Mouse (Mus musculus) intestine, embryonic 14.5 days (tissue): ENCODE measurements around the gene Astn2. TPM values are rescaled to one million over a fixed set of nuclear protein-coding genes. Genes with fewer than 3 reads are reported as not detected.

Experiments used
- ATAC-seq: fragments of 200-750 bp; cut with Nextera tagmentation; replicated peaks from 2 replicates; pipeline ENCODE4 v1.8.0; 2017; ENCODE audit warnings: low read depth, moderate number of reproducible peaks, moderate TSS enrichment, moderate library complexity; ENCODE audit not compliant: low FRiP score, low TSS enrichment
- DNase-seq: peaks from one replicate; pipeline ENCODE4 v3.0.0-alpha.2; 2018; ENCODE audit warnings: low spot score
- H3K27ac ChIP-seq: fragments of 300-500 bp; sonication (generic); 2 replicates; pipeline ENCODE4 v1.5.1; 2014; ENCODE audit warnings: low read depth, mild to moderate bottlenecking, control low read depth
- H3K27me3 ChIP-seq: fragments of 300-500 bp; sonication (generic); replicated peaks from 2 replicates; pipeline ENCODE4 v1.6.1; 2014; ENCODE audit warnings: low read length, control low read depth; ENCODE audit not compliant: control insufficient read depth, insufficient read depth
- H3K36me3 ChIP-seq: fragments of 300-500 bp; sonication (generic); 2 replicates; pipeline ENCODE4 v1.6.1; 2014; ENCODE audit warnings: low read length, control low read depth; ENCODE audit not compliant: control insufficient read depth, insufficient read depth
- H3K4me1 ChIP-seq: fragments of 300-500 bp; sonication (generic); replicated peaks from 2 replicates; pipeline ENCODE4 v1.6.1; 2014; ENCODE audit warnings: low read length, control low read depth, mixed read lengths; ENCODE audit not compliant: control insufficient read depth, insufficient read depth
- H3K4me2 ChIP-seq: fragments of 300-500 bp; sonication (generic); 2 replicates; pipeline ENCODE4 v1.6.1; 2014; ENCODE audit warnings: low read length
- H3K4me3 ChIP-seq: fragments of 300-500 bp; sonication (generic); 2 replicates; pipeline ENCODE4 v1.5.1; 2014; ENCODE audit warnings: low read depth, low read length, control low read depth, mixed read lengths
- H3K9ac ChIP-seq: fragments of 300-500 bp; sonication (generic); 2 replicates; pipeline ENCODE4 v1.6.1; 2014; ENCODE audit warnings: mild to moderate bottlenecking, low read length
- H3K9me3 ChIP-seq: fragments of 300-500 bp; sonication (generic); 2 replicates; pipeline ENCODE4 v1.6.1; 2016; ENCODE audit warnings: low read length, control low read depth; ENCODE audit not compliant: control insufficient read depth
- WGBS: fragments of 180-500 bp; shearing (Covaris S2); extraction: QIAGEN DNeasy Blood & Tissue Kit; methylation state at CpG from one replicate; pipeline ENCODE4 v1.1.7; 2014; 5-methylcytosine and 5-hydroxymethylcytosine counted together
- polyA plus RNA-seq: library from polyadenylated mRNA; unstranded; fragments of >200 nt; fragmentation: Nextera tagmentation; extraction: Ambion mirVana; gene quantifications from 2 replicates; pipeline ENCODE4 v1.2.1, GENCODE M21; 2014

Gene Astn2
- polyA plus RNA-seq, 1 experiment from 2014 or later: 0.96 TPM

DNA sequence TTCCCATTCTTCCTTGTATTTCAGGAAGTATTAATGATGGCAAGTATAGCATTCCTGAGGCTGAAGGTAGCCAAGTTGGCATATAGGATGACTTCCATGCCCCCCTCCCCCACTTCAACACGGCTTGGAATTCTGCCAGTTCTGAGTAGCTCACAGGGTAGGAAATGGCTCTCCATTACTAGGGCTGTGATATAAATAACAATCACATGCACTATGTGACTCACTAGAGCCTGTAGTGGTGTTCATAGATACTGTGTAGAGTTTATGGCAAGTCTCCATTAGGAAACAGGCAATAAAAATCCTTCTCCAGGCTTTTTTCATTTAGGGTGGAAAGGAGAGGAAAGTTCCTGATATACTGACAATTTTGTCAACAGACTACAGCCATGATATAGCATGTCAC is 306.8 kb downstream of the Astn2 start:
- 71% methylated on average over 1 of the region's 1 CpGs for WGBS
- DNase-seq (no peak), ATAC-seq (no peak)
- H3K9me3 ChIP-seq: no peaks in the 10 kb centered on the region
- no peaks in the 10 kb centered on the region for H3K27me3 ChIP-seq
- H3K9ac ChIP-seq: no peak overlapping the region
- no peak overlapping the region for H3K4me3 ChIP-seq
- no peaks in the 10 kb centered on the region for H3K4me1 ChIP-seq
- H3K27ac ChIP-seq: no peak overlapping the region
- no peaks in the 10 kb centered on the region for H3K36me3 ChIP-seq
- no peak overlapping the region for H3K4me2 ChIP-seq

GRCm38 (mm10) chr4:66096104-66096503 is 308.3 kb downstream of the Astn2 start:
- H3K9me3 ChIP-seq: no peaks in the 10 kb centered on the region
- ATAC-seq (no peak), DNase-seq (no peak)
- no peaks in the 10 kb centered on the region for H3K27me3 ChIP-seq
- H3K4me1 ChIP-seq: no peaks in the 10 kb centered on the region
- no peak overlapping the region for H3K9ac ChIP-seq
- 78% methylated on average over 2 of the region's 2 CpGs for whole genome bisulfite sequencing
- H3K36me3 ChIP-seq: no peaks in the 10 kb centered on the region
- no peak overlapping the region for H3K4me2 ChIP-seq
- no peak overlapping the region for H3K27ac ChIP-seq
- no peak overlapping the region for H3K4me3 ChIP-seq

- Histone ChIP-seq H3K4me2 (no peak overlapping the region), H3K27ac (no peak overlapping the region), H3K4me3 (no peak overlapping the region), H3K9ac (no peak overlapping the region), H3K27me3 (no peaks in the 10 kb centered on the region), H3K9me3 (no peaks in the 10 kb centered on the region), H3K4me1 (0 out of 2 replicates have a peak, but pooled peaks cover 3% of the 10 kb centered on the region), H3K36me3 (no peaks in the 10 kb centered on the region)
- ATAC-seq (no peak), DNase-seq (no peak)
Observed at GRCm38 (mm10) chr4:66057161-66057560, 347.2 kb downstream of the Astn2 start.

DNA sequence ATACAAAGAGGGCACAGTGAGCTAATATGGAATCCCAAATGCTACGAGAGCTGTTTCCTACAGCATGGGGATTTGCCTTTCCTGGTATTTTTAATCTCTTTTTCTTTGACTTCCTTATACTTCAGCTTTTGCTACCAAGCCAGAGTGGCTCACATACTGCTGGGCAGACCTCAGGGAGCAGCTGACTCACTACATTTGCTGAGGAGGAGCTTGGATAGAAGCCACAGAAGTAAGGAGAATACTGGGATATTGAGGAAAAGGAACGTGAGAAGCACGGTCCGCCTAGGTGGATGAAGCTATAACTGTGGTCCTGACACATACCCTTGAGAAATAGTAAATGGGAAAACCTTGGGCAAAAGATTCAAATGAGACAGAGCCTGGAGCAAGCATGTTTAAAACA is 348.7 kb downstream of the Astn2 start:
- Histone ChIP-seq H3K9ac (no peak overlapping the region), H3K9me3 (no peaks in the 10 kb centered on the region), H3K4me2 (no peak overlapping the region), H3K36me3 (no peaks in the 10 kb centered on the region), H3K27ac (no peak overlapping the region), H3K4me1 (0 out of 2 replicates have a peak, but pooled peaks cover 3% of the 10 kb centered on the region), H3K4me3 (no peak overlapping the region), H3K27me3 (no peaks in the 10 kb centered on the region)
- 92% methylated on average over 4 of the region's 4 CpGs for WGBS
- ATAC-seq (no peak), DNase-seq (no peak)

DNA sequence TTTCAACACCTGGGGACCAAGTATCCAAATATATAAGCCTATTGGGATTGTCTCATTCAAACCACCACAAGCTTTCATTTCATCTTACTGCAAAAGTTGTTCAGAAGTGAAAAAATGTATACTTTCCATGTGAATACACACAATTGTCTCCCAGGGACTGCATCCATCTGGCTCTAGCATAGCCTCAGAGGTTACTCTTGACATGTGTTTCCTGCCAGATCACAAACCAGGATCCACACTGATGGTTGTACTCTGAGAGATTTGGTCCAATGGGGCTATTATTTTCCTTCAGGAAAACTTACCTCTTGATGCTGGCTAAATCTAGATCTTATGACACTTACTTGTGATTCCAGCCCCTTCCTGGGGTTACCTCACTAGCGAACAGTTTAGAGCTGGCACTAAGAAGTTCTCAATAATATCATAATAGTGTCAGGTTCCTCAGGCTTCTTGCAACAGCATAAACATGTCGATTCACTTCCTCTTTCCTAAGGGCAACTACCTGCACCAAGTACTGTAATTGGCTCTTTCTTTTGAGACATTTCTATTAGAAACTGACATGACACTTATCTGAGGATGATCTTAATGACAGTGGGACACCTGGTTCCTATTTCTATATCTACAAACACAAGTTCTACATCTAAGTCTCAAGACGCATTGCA is 361.3 kb downstream of the Astn2 start:
- Histone ChIP-seq H3K27ac (no peak overlapping the region), H3K9ac (no peak overlapping the region), H3K4me2 (no peak overlapping the region), H3K9me3 (no peaks in the 10 kb centered on the region), H3K4me3 (no peak overlapping the region), H3K36me3 (no peaks in the 10 kb centered on the region), H3K4me1 (peaks cover 5% of the 10 kb centered on the region; the same call in 1 of the 2 replicates), H3K27me3 (no peaks in the 10 kb centered on the region)
- WGBS: 88% methylated on average over 3 of the region's 3 CpGs
- ATAC-seq (no peak), DNase-seq (no peak)

GRCm38 (mm10) chr4:66033826-66034225 is 370.6 kb downstream of the Astn2 start:
- H3K9me3 ChIP-seq: no peaks in the 10 kb centered on the region
- H3K9ac ChIP-seq: no peak overlapping the region
- H3K27ac ChIP-seq: no peak overlapping the region
- no peaks in the 10 kb centered on the region for H3K36me3 ChIP-seq
- H3K4me3 ChIP-seq: no peak overlapping the region
- H3K4me2 ChIP-seq: no peak overlapping the region
- ATAC-seq: no peak
- H3K4me1 ChIP-seq: no peaks in the 10 kb centered on the region
- 70% methylated on average over 3 of the region's 3 CpGs for WGBS
- H3K27me3 ChIP-seq: no peaks in the 10 kb centered on the region
- DNase-seq: no peak

- no peak overlapping the region for H3K27ac ChIP-seq
- 63% methylated on average over 9 of the region's 9 CpGs for WGBS
- no peaks in the 10 kb centered on the region for H3K27me3 ChIP-seq
- no peak overlapping the region for H3K4me3 ChIP-seq
- H3K9me3 ChIP-seq: no peaks in the 10 kb centered on the region
- ATAC-seq: no peak
- no peak overlapping the region for H3K4me2 ChIP-seq
- no peaks in the 10 kb centered on the region for H3K36me3 ChIP-seq
- no peak overlapping the region for H3K9ac ChIP-seq
- DNase-seq: no peak
- no peaks in the 10 kb centered on the region for H3K4me1 ChIP-seq
Observed at GRCm38 (mm10) chr4:66031320-66031870, 373.0 kb downstream of the Astn2 start.

DNA sequence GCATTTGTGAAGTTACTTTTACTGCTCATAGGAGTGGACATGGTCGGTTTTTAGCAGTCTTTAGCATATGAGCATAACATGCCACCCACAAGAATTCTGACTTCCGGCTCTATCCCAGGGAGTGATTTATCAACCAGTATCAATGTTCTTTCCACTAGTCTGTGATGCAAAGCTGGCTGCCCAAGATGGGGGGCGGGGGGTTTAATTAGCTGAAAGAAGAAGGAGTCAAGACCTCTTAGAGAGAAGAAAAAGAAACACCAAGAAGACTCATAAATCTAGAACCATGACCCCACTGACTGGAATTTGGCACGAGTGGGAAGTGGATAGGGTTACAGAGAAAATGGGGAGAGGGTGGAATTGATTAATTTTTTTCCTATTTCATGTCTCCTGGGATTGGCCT is 374.5 kb downstream of the Astn2 start:
- ATAC-seq (no peak), DNase-seq (no peak)
- H3K4me1 ChIP-seq: no peaks in the 10 kb centered on the region
- no peak overlapping the region for H3K4me3 ChIP-seq
- H3K27me3 ChIP-seq: no peaks in the 10 kb centered on the region
- WGBS: 72% methylated on average over 4 of the region's 4 CpGs
- no peak overlapping the region for H3K4me2 ChIP-seq
- no peaks in the 10 kb centered on the region for H3K36me3 ChIP-seq
- H3K9me3 ChIP-seq: no peaks in the 10 kb centered on the region
- no peak overlapping the region for H3K9ac ChIP-seq
- no peak overlapping the region for H3K27ac ChIP-seq

DNA sequence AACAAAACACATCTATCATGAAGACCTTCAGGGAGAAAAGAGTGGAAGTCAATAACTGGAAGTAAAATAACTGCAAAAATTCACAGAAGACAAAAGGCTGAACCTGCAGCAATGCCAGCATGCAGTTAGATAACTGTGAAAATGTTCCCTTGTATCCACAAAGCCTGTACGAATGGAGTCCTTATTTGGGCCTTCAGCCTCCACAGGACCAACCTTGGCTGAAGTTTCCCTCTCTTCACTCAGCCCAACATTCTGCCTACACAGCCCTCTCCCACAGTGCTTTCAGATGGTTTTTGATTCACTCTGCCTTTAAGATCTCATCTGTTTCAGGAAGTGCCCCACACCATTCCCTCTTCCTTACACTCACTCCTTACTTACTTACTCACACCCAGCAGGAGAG is 376.5 kb downstream of the Astn2 start:
- no peaks in the 10 kb centered on the region for H3K4me1 ChIP-seq
- 86% methylated on average over 1 of the region's 1 CpGs for WGBS
- H3K27ac ChIP-seq: no peak overlapping the region
- H3K9me3 ChIP-seq: no peaks in the 10 kb centered on the region
- no peak overlapping the region for H3K4me2 ChIP-seq
- no peak overlapping the region for H3K9ac ChIP-seq
- ATAC-seq: no peak
- H3K4me3 ChIP-seq: no peak overlapping the region
- no peaks in the 10 kb centered on the region for H3K27me3 ChIP-seq
- no peak for DNase-seq
- H3K36me3 ChIP-seq: no peaks in the 10 kb centered on the region
